Mouse (Mus musculus): ENCODE data around the gene 4930467E23Rik.
"Not testable (repeated sequence)": the region's sequence is repeated elsewhere in the genome, so short reads cannot be mapped to it uniquely, and the experiment has no call there.

Gene 4930467E23Rik

GRCm38 (mm10) chr8:19729276-19729675 lies at the start of gene 4930467E23Rik:
TSS of gene 4930467E23Rik (plus strand) at chr8:19729576.
- DNase-seq (ENCODE audit: low spot score) = not testable (repeated sequence)

GRCm38 (mm10) chr8:19682311-19682710 lies 47.1 kb upstream of the 4930467E23Rik start:
- DNase-seq (ENCODE audit: low spot score) = not testable (repeated sequence)

GRCm38 (mm10) chr8:19685476-19685875 lies 43.9 kb upstream of the 4930467E23Rik start:
- not testable (repeated sequence) for DNase-seq (ENCODE audit: low spot score)

- not testable (repeated sequence) for DNase-seq (ENCODE audit: low spot score)
Measured at GRCm38 (mm10) chr8:19688802-19689525, 40.4 kb upstream of the 4930467E23Rik start.

DNA sequence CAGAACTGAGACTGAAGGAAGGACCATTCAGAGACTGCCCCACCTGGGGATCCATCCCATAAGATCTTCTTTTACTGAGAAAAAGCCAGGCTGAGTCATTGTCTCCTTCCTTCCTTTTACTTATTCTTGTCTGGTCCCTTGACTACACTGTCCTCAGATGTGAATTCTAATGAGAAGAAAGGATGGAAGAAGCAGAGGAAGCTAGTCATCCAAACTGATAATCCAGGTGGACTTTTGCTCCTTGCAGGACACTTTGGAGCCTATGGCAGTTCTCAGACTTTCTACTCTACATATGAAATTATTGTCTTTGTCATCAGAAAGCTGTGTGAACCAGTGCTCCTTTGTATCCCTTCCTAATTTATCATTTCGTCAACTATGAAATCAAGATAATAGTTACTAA lies 39.6 kb upstream of the 4930467E23Rik start:
- DNase-seq (ENCODE audit: low spot score) = not testable (repeated sequence)

DNA sequence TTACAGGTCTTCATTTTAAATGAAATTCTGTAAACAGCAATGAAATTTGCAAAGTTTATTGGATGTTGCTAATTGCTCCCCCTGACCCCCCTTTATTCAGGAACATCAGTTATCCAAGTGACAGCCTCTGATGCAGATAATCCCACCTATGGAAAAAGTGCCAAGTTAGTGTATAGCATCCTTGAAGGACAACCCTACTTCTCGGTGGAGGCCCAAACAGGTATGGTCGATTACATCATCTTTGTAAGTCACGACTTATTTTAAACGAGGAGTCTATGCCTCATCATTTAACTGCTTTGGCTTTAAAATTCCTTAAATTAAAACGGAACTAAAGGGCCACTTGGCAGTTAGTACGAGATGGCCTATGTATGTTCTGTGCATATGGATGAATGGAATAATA lies 38.0 kb upstream of the 4930467E23Rik start:
- DNase-seq (ENCODE audit: low spot score) = not testable (repeated sequence)

- not testable (repeated sequence) for DNase-seq (ENCODE audit: low spot score)
Measured at GRCm38 (mm10) chr8:19697497-19698077, 31.8 kb upstream of the 4930467E23Rik start.

DNA sequence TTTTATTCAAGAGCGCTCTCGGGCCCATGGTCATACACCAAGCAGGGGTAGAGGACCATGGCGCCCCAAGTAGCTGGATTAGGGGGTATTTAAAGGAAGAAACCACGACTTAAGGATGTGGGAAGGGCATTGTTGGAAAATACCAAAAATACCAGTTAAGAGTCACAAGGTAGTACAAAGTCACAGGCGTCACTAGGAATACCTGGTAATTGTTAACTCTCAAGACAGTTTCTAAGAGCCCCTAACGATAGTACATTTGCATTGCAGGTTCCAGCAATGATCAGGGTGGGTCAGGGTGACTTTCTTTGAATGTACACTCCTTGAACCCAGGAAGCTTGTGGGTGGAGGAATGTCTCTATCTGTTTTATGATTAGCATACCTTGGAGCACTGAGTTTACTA lies 31.3 kb upstream of the 4930467E23Rik start:
- not testable (repeated sequence) for DNase-seq (ENCODE audit: low spot score)

- peak; percentile 62 for DNase-seq (ENCODE audit: low spot score)
Measured at GRCm38 (mm10) chr8:19698722-19699121, 30.7 kb upstream of the 4930467E23Rik start.

DNA sequence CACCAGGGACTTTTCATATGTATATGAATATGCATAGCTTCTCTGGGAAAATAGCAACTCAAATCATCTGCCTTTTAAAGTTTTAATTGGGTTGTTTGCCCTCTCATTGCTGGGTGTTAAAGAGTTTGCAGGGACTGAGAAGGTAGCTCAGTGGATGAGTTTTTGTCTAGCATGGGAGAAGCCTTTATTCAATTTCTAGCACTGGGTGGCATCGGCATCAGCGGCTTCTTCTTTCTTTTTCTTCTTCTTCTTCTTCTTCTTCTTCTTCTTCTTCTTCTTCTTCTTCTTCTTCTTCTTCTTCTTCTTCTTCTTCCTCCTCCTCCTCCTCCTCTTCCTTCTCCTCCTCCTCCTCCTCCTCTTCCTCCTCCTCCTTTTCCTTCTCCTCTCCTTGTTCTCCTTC lies 28.1 kb upstream of the 4930467E23Rik start:
- DNase-seq (ENCODE audit: low spot score) = not testable (repeated sequence)

DNA sequence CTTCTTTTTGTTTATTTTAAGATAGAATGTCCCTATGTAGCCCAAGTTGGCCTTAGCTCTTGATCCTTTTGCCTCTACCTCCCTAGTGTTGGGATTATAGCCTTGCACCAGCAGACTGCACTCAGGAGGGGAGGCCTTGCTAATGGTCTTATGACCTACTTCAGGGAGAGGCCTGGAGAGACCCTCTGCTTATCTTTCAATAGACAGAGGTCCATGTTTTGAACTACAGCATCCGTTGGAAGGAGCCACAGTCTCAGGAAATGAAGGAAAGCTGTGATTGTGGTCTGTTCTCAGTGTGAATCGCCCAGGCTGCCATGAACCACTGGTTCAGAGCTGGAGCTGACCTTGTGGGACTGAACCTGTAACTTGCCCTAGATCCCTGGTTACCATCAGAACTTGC lies 27.1 kb upstream of the 4930467E23Rik start:
- not testable (repeated sequence) for DNase-seq (ENCODE audit: low spot score)

- peak; percentile 90 for DNase-seq (ENCODE audit: low spot score)
Measured at GRCm38 (mm10) chr8:19702972-19703709, 26.2 kb upstream of the 4930467E23Rik start.

- not testable (repeated sequence) for DNase-seq (ENCODE audit: low spot score)
Measured at GRCm38 (mm10) chr8:19703906-19704305, 25.5 kb upstream of the 4930467E23Rik start.

- peak; percentile 52 for DNase-seq (ENCODE audit: low spot score)
Measured at GRCm38 (mm10) chr8:19704441-19705215, 24.7 kb upstream of the 4930467E23Rik start.

DNA sequence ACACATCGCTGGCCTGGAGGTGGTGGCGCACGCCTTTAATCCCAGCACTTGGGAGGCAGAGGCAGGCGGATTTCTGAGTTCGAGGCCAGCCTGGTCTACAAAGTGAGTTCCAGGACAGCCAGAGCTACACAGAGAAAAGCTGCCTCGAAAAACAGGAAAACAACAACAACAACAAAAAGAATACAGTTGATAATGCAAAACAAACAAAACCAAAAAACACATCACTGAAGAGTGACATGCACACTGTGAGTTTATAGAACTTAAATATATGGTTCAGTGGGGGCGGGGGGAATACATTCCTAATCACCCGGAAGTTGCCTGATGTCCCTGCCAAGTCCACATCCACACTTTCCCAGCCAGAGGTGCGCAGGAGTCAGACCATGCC lies 24.2 kb upstream of the 4930467E23Rik start:
- DNase-seq (ENCODE audit: low spot score) = not testable (repeated sequence)

- not testable (repeated sequence) for DNase-seq (ENCODE audit: low spot score)
Measured at GRCm38 (mm10) chr8:19706101-19706725, 23.2 kb upstream of the 4930467E23Rik start.

- peak; percentile 77 for DNase-seq (ENCODE audit: low spot score)
Measured at GRCm38 (mm10) chr8:19706918-19707760, 22.2 kb upstream of the 4930467E23Rik start.

- not testable (repeated sequence) for DNase-seq (ENCODE audit: low spot score)
Measured at GRCm38 (mm10) chr8:19707761-19708443, 21.5 kb upstream of the 4930467E23Rik start.

DNA sequence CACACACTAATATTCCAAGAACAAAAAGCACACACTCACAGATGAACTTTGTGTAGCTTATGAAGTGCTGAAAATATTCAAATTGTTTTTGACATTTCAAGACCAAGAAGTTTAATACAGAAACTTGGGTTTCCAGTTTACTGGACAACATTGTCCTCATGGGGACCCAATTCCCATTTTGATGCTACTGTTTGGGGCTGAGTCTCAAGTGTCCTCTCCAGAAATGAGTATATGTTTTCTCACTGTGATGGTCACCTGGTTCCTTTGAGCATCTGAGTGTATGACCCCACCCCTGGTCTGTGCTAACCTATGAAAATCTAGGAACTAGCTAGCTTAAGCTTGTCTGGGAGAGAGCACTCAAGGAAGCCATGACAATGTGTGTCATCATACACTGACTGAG lies 20.4 kb upstream of the 4930467E23Rik start:
- DNase-seq (ENCODE audit: low spot score) = not testable (repeated sequence)

- DNase-seq (ENCODE audit: low spot score) = peak; percentile 54
Measured at GRCm38 (mm10) chr8:19709488-19709887, 19.9 kb upstream of the 4930467E23Rik start.

Data from urinary bladder, postnatal 25 days (tissue).